ENCODE assay signal across 17 mouse cellular contexts in genomic region chr12:31456271-31456670, GRCm38 (mm10).
"Had no signal": no experiment of that assay in that cellular context is flagged by ENCODE, and none has a peak within 500 bp of the region (broad histone marks: within the 10 kb centered on the region; RNA-seq: fewer than 3 reads in every experiment).

No protein-coding gene starts in this region.

- H3K4me3 ChIP-seq: lung, embryonic 15.5 days; megakaryocyte, embryonic 14.5 days; midbrain, embryonic 13.5 days; midbrain, embryonic 15.5 days; neural tube, embryonic 12.5 days had no signal

- H3K4me2 ChIP-seq: lung, embryonic 15.5 days; midbrain, embryonic 11.5 days; midbrain, embryonic 13.5 days; midbrain, embryonic 15.5 days; neural tube, embryonic 12.5 days had no signal

- H3K27ac ChIP-seq: liver, embryonic 14.5 days; lung, embryonic 15.5 days; macrophage; midbrain, embryonic 13.5 days; midbrain, embryonic 15.5 days; neural tube, embryonic 12.5 days had no signal

- H3K9me3 ChIP-seq: lung, embryonic 15.5 days; midbrain, embryonic 13.5 days; midbrain, embryonic 15.5 days; neural tube, embryonic 12.5 days had no signal

- DNase-seq: lung, adult 2 months; lung, postnatal 14 days; lung, postnatal 36 days; right cerebral cortex, postnatal 25 days; right cerebral cortex, postnatal 4 days; thymus, adult 18-20 months; thymus, postnatal 14 days; thymus, postnatal 36 days had no signal

- H3K9ac ChIP-seq: liver, embryonic 14.5 days; lung, embryonic 15.5 days; midbrain, embryonic 13.5 days; midbrain, embryonic 15.5 days; neural tube, embryonic 12.5 days had no signal

- H3K4me1 ChIP-seq: lung, embryonic 15.5 days; megakaryocyte, embryonic 14.5 days; midbrain, embryonic 13.5 days; midbrain, embryonic 15.5 days; neural tube, embryonic 12.5 days had no signal

- H3K27me3 ChIP-seq: lung, embryonic 15.5 days; megakaryocyte, embryonic 14.5 days; midbrain, embryonic 13.5 days; midbrain, embryonic 15.5 days; neural tube, embryonic 12.5 days had no signal

- H3K36me3 ChIP-seq: lung, embryonic 15.5 days; midbrain, embryonic 13.5 days; midbrain, embryonic 15.5 days; neural tube, embryonic 12.5 days had no signal

- ATAC-seq: lung, postnatal 0 days; midbrain, embryonic 13.5 days; midbrain, embryonic 15.5 days had no signal
